Mouse (Mus musculus) neutrophil, adult 5-6 weeks (primary cell): Measurements from ENCODE around the gene Tmem266. TPM values are rescaled to one million over a fixed set of nuclear protein-coding genes. Genes with fewer than 3 reads are reported as not detected.

Source experiments
- ATAC-seq: fragments of 151-379, 151-347 bp; 2 replicates; pipeline ENCODE4 v1.8.0; 2017; ENCODE audit warnings: mild to moderate bottlenecking, moderate TSS enrichment; ENCODE audit not compliant: insufficient number of reproducible peaks, poor library complexity, low FRiP score, severe bottlenecking; ENCODE audit errors: extremely low read depth
- total RNA-seq: library from RNA; stranded (forward); fragments of 200-1000 nt; gene quantifications from 2 replicates; pipeline ENCODE4 v1.2.3, GENCODE M21; 2017

Gene Tmem266
- total RNA-seq, 1 experiment from 2014 or later: 0.12 TPM

DNA sequence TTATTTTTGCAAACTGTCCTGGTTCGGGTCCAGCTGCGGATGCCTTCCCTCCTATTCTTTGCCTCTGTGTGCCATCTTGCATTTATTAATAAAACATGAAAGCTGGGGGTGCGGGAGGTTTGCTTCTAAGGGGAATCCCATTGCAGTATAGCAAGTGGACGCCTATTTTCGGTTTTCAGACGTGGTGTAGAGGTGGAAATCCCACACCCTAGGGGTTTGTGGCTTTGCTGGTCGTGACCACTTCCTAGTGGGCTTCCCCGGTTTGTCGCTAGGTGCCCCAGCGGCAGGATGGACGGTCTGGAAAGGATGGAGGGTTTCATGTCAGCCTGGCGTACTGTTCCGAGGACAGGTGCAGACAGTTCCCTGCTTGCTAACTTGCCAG lies 512 bp downstream of the Tmem266 start:
- ATAC-seq: peak; percentile 56; the same call in 1 of the 2 replicates

DNA sequence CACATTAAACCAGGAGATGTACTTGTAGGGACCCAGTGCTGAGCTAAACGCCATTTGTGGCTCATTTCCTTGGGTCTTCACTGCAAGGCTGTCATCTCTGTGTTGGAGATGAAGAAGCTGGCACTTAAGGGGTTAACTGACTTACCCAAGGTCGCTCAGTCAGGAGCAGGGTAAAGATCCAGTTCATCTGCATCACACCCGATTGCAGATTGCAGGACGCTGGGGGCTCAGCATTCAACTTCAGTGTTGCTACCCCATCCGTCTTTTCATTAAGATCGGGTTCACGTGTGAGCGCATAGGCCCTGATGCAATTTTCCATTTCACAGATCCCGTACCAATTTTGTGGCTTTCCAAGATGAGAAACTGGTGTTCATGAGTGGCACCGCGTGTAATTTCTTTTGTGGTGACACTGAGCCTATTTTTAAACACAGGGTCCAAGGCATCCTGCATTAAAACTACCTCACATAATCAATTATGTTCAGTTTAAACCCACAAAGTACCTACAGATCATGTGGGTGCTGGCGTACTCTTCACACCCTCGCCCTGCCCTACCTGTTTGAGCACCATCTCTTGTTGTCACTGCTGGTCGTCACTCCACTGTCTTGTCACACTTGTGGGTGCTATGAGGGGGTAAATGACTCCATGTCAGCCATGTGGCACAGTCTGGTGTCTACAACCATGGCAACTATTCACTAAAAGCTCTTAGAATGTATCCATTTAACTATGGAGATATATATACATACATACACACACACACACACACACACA lies 1.6 kb downstream of the Tmem266 start:
- ATAC-seq: no peak

DNA sequence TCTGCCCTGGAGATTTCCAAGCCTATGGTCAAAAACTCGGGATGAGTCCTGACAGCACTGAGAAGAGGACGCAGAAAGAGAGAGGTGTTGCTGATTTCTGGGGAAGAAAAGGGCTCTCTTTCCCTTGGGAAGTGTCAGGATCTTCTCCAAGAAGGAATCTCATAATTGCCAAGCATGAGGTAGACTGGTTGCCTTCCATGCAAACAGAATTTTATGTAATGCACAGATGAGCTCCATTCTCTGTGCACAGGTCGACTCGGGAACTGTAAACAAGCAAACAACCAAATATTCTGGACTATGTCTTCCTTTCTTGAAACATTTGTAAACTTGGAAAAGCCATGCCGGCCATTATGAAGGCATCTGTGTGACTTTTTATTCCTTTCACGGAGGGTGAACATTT lies 2.7 kb downstream of the Tmem266 start:
- no peak for ATAC-seq

DNA sequence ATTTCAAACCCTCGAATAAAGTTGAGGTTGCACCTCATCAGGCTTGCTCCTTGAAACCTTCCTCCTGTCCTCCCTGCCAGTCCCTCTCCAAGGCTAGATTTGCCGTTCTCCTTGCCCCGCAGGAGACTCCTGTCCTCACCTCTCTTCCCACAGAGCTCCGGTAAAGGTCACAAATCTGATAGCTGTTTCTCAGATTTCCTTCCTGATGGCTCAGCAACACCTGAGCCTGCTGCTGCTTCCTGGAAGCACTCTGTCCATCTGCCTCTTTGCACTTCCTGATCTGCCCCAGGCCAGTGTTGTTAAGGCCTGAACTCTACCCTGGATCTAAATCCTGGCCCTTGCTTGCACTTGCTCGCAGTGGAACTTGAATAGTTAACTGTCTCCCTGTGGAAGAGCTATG lies 5.8 kb downstream of the Tmem266 start:
- ATAC-seq: no peak

DNA sequence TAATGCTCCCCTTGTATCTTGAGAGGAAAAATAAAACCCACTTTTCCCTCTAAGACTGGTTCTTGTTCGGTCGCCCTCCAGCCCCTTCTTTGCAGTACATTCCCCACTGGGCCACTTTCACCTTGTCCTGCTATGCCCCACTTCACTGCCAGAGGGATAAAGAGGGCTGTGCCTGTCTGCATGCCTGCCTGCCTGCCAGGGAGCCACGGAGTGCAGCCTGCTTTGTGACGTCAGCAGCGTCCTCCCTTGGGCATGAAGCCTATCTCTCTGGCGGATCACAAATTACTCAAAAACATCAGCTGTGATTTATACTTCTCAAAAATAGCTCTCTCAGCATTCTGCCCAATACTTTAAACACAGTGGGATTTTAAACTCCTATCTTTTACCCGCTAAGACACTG lies 6.2 kb downstream of the Tmem266 start:
- no peak for ATAC-seq

DNA sequence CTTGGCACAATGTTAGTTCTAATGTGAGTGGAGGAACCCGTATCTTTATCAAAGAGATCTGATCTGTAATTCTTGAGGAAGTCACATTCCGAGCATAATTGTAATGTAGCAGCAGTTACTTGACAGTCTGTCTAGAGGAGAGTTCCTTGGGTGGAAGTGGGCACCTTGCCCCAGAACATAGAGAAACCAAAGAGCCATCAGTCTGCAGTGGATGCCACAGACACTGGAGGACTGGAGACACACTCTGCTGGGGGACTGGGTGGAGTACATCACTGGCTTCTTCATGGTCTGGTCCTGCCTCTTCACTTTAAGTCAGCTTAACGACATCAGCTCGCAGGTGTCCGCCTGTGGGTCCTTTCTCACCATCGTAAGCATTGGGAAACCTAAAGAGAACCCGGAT lies 17.5 kb downstream of the Tmem266 start:
- no peak for ATAC-seq

DNA sequence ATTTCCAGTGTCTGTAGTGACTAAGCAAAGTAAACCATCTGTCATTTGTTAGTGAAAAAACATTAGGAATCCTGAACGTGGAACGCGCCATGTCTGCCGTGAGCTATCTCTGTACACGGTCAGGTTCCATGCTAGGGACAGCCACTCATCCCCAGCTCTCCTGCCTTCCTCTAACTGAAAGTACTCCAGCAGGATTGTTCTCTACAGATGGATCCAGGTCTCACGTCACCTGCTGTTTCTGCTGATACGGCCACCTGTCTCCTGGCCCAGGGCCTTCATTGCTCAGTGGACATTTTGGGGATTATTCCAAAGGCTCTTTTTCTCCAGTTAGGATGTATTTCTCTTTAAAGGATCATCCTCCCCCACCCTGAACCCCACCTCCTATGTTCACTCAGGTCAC lies 18.6 kb downstream of the Tmem266 start:
- ATAC-seq: no peak

DNA sequence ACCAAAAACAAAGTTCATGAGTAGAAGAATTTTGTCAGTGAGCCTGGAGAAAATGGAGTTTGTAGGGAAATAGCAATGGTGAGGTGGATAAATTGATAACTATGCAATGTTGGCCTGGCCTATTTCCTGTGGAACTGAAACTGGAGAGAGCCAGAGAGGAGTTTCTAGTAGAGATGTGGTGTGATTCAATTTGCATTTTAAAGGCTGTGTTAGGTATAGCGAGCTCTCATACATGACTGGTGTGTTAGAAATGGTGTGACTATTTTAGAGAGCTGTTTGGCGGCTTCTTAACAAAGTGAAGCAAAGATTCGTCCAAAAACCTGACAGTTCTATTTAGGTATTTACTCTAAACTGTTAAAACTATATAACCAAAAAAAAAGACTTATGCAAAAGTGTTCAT lies 22.0 kb downstream of the Tmem266 start:
- ATAC-seq: no peak

DNA sequence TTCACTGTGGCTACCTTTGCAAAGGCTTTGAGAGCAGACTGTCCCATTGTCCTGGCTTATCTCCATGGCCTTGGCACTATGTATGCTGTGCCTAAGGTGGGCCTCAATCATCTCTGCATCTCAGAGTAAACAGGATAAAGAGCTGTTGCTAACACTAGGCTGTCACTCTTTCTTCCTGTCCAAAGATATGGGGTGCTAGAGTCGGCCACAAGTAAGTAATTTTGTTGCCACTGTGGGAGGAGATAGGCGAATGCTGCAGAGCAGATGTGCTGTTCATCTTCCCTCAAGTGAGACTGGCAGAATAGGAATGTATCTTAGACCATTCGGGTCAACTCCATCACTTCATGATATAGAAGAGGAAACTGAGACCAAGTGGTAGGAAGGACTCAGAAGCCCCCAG lies 28.0 kb downstream of the Tmem266 start:
- ATAC-seq: no peak

DNA sequence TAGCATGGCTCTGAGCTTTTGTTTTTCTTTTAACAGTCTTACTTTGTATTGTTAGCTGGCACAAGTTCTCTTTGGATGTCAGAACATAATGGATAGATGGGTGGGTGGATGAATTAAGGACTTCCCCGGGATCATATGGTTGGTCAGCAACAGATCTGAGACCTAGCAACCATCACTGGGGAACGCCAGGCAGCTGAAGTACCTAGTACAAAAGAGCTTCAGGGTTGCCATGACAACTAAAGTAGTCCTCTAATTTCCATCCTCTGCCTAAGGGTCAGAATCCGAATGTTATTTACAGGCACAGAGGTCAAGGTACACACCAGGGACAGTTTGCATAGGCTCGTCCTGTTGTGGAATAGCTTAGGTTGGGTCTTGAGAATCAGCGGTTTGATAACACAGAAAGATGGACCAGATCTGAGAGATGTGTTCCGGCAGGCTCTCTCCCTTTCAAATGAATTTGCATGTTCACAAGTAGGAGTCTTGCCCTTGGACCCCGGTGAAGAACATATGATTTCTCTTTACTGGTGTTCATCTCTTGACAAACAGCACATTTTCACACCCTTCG lies 28.6 kb downstream of the Tmem266 start:
- no peak for ATAC-seq

DNA sequence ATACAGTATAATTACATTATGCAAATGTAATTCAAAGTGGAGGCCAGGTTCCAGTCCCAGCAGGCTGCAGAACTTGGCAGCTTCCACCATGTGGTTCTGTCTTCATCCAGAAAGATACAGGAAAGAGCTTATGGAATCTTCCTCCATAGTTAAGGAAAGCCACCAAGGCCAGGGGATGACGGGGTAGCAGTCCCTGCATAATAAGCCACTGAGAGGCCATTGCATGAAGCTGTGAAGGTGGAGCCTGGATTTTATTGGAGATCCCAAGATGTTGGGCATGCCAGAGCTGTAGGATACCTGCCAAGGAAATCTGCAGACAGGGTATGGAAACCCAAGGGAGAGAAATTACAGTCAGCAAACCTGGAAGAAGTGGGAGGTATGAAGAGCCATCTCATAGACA lies 30.5 kb downstream of the Tmem266 start:
- ATAC-seq: no peak

DNA sequence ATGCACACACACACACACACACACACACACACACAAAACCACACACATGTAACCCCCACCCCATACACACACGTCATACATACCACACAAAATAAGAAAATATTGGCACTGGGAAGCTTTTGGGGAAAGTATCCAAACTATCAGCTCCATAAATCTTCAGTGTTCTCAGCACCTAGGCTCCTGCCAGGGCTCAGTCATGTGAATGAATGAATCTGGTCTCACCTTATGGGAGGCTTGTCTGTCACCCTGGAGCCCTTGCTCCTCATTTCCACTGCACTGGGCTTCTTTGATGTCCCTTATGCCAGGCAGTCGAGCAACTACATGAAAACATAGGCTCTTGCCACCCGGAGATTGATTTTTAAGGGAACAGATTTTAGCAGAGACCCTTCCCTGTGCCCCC lies 33.7 kb downstream of the Tmem266 start:
- ATAC-seq: no peak

DNA sequence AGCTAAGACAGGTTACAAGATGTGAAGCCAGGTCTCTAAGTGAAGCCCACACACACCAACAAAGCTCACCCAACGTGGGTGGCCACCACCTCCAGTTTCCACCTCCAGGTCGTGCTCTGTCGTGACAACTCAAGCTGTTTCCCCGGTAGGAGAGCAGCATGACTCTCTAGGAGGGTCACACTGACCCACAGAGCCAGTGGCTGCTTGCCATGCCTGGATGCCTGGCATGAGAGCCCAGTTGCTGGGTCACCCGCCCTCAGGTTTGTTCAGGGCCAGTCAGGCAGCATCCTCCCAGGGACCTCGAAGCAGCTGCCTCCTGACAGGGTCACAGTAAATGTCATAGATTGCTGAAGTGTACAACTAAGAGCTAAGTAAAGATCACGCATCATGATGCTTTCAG lies 34.1 kb downstream of the Tmem266 start:
- ATAC-seq: no peak

DNA sequence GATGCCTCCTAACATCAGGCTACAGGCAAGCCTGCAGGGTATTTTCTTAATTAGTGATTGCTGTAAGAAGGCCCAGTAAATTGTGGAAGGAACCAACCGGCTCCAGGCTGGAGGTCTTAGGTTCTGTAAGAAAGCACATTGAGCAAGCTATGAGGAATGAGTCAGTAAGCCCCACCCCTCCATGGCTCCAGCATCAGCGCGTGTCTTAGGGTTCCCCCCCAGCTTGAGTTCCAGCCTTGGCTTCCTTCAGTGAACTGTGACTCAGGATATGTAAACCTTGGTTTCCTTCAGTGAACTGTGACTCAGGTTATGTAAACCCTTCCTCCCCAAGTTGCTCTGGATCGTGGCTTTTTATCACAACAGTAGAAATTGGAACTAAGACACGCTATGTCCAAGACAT lies 35.3 kb downstream of the Tmem266 start:
- ATAC-seq: no peak

DNA sequence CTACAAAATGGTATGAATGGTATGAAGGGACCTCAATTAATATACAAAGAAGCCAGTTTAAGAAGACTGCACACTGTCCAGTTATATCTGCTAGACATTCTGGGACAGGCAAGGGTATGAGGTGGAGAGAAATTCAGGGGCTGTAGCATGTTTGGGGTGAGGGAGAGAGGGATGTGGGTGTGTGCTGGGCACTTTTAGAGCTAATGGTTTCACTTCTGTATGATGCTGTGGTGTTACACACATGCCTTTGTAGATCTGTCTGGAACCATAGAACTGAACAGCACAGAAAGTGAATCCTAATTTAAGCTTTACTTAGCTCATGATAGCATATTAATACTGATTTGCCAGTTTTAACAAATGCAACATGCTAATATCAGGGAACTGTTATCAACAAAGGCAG lies 37.0 kb downstream of the Tmem266 start:
- no peak for ATAC-seq

DNA sequence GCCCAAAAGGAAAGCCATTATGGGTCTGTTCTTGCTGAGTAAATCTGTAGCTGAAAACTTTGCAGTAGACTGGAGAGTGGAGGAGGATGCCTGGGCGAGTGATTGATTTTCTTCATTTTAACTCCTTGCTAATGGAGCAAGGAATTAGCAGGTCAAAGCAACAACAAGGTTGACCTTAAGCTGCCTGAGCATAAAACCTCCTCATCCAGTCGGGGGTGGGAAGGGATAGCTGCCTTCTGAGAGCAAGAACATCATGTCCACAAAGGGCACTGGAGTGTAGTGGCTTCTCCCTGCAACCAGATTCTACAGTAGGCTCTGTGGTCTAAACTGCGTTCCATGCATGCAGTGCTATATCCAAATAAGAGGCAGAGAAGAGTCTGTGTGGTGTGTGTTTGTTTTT lies 41.3 kb downstream of the Tmem266 start:
- no peak for ATAC-seq

DNA sequence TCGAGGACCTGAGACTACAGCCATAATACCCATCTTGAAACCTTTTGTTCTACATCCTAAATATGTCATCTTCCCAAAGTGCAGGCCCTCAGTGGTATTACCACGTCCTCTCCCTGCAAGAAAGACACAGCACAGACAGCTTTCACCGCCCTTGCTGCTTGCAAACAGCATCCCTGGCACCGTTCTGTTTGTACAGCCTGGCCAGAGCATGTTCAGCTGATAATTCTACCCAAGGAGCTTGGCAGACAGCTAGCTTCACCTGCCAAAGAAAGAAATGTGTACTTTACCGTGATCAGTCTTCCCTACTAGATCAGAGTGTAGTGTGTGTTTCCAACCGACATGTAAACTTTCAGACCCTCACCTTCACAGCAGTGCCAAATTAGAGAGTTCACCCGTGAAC lies 45.2 kb downstream of the Tmem266 start:
- ATAC-seq: no peak

DNA sequence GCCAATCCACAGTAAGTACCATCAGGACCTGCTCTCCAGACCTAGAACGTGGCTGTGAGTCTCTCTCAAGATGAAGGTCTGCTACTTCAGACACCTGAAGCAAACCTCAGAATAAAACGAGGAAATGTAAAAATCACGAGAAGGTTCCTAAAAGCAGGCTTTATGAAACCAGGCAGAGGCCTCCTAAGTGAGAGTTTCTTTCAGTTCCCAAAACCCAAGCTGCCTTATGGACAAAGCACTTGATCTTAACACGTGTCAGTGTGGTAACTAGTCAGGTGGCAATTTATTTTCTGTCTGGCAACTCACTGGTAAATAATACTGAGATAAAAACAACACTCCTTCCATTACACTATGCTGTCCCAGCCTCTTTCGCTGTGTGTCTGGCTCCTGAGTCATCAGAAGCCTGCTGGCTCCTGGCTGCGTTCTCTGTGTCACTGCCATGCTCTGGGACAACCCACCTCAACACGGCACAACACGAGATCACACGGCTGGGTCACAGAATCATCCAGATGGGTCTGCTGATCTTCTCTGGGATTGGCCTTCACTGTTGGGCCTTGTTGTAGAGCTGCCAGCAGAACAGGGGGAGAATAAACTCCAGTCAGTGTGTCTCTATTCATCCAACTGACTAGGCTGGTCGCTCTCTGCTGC lies 51.0 kb downstream of the Tmem266 start:
- ATAC-seq: no peak

DNA sequence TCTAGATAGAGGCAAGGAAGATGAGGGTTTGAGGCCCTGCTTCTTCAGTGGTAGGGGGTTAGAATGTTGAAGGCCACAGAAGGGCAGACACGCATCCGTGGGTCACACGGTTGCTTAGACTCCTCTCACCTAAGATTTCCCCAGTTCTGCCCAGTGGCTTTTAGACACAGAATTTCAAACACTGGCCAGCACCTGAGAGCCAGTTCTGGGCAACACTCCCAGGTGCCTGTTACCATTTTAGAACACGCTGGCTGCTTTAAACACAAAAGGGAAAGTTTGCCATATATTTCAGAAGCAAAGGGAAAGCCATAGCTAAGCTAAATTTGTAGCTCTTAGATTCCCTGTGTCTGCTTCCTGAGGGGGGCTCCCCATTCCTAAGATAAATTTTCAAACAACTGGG lies 54.7 kb downstream of the Tmem266 start:
- no peak for ATAC-seq

DNA sequence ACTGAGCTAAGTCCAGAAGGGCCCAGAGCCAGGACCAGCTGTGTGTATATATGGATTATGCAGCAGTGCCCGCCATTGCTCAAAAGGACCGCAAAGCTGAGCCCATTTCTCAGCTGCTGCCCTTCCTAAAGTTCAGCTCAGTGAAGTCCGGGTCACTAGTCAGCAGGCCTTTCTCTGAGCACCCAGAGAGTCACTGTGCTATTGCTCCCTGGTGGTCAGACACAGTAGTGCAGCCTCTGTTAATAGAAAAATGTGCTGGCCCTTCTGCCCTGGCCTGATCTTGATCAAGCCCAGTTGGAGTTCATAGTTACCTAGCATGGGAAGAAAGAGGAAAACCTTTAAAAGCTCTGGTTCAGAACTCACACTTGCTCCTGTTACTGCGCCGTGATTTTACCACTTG lies 55.7 kb downstream of the Tmem266 start:
- no peak for ATAC-seq

DNA sequence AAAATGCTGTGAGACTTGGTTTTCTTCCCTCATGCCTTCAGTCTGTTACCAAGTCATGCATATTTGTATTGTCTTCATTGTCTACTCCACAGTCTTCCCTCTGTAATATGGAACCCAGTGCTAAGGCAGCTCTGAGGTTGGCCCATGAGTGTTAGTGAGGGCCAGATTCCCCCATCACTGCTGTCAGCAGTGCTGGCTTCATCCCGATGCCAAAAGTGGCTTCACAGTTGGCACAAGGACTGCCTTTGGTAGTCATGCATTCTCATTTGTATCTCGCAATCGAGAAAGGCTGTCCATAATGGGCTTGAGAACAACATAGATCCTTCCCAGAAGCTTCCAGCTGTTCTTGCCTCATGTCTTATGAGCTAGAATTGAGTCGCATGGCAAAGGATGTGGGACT lies 59.4 kb downstream of the Tmem266 start:
- ATAC-seq: no peak
